Mouse (Mus musculus) T-helper 2 cell (primary cell): ENCODE data around the gene Ugt1a7c.

ENCODE experiments used
- in situ Hi-C: fragments of 300-600 bp; cut with MboI, MseI; formaldehyde crosslinking; loops from one replicate; pipeline ENCODE4 v1.15.1; 2025; ENCODE audit warnings: high pct_unique_total_duplicates

The Ugt1a7c gene

GRCm38 (mm10) chr1:88237311-88237710 lies 142.4 kb downstream of the Ugt1a7c start:
- in situ Hi-C loops: no loop called here

DNA sequence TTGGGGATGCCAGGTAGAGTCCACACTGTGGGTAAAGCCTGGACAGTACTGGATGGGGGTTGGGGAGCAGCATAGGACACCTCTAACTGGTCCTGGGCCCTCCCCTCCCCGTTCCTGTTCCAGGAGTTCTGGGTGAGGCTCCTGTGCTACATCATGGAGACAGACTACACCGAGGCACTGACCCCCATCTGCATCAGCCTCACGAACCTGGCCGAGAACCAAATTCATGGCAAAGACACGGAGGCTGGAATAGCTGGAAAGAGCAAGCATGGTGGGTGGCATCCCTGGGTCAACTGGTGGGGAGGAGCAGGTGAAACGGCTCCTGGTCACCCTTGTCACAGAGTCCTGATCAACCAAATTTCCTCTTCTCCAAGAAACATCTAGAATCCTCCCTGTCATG lies 143.9 kb downstream of the Ugt1a7c start:
- in situ Hi-C loops: no loop called here

DNA sequence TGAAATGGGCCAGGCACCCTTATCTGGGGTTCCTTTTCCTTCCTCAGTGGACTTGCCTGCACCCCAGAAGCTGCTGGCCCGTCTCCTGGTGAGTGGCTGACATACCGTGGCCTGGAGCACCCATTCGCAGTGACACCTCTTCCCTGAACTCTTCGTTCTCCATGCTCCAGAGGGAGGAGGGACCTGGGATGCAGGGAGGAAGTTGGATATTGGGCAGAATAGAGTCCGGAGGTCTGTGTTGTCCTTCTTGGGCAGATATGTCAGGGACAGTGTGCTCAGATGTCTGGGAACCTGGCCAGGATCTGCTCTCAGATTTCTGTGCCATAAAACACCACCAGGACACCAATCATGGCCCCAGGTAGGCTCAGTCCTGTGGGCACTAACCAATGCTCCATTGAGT lies 145.2 kb downstream of the Ugt1a7c start:
- in situ Hi-C loops: no loop called here

GRCm38 (mm10) chr1:88240579-88240978 lies 145.7 kb downstream of the Ugt1a7c start:
- in situ Hi-C loops: no loop called here

GRCm38 (mm10) chr1:88243861-88244260 lies 149.0 kb downstream of the Ugt1a7c start:
- in situ Hi-C loops: no loop called here

DNA sequence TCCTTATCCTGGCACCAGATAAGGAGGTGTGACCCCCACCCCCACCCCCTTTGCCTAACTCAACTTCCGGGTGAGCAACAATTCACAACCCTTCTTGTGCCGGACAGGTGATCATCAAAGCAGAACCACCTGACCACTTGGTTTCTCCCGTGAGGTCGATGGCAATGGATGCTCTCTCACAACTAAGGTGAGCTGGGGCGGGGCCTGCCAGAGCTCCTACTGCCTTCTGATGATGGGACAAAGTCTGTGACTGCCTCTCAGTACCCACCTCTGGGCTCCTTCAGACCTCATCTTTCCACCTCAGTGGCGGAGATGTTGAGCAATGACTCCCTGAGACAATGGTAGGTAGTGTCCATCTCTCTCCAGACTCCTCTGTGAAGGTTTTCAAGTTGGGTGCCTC lies 151.0 kb downstream of the Ugt1a7c start:
- in situ Hi-C loops: no loop called here

GRCm38 (mm10) chr1:88246386-88246785 lies 151.5 kb downstream of the Ugt1a7c start:
- in situ Hi-C loops: no loop called here

DNA sequence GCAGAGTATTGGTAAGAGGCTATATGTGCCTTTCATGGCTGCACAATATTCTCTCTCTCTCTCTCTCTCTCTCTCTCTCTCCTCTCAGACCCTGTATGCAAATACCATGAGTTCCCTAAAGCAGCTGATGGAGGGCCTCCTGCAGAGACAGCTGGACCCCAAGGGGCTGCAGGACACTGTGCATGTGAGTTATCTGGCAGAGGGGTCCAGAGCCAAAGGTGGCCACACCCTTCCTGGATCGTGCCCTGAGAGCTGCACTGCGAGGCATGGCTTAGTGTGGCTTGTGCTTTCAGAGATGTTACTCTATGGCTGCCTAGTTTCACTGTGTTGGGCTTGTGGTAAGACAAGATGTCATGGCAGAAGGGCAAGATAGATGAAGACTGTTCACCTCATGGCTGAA lies 152.8 kb downstream of the Ugt1a7c start:
- in situ Hi-C loops: no loop called here

DNA sequence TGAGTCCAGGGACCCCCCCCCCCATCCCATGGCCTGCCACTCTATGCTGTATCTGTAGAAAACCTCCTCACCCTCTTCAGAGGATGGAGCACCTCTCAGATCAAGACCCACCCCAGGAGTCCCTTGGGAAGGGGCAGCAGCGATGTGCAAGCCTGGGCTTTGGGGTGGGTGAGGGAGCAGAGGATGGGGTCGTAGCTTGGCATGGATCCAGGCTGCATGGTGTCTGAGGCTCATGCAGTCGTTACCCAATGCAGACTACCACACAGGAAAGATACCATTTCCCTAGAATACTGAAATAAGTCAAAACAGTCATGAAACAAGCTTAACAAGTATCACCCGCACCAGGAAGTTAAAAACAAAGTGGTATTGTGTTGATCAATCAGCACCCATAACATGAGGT lies 153.8 kb downstream of the Ugt1a7c start:
- in situ Hi-C loops: no loop called here

- in situ Hi-C loops: no loop called here
Observed at GRCm38 (mm10) chr1:88249596-88249995, 154.7 kb downstream of the Ugt1a7c start.

DNA sequence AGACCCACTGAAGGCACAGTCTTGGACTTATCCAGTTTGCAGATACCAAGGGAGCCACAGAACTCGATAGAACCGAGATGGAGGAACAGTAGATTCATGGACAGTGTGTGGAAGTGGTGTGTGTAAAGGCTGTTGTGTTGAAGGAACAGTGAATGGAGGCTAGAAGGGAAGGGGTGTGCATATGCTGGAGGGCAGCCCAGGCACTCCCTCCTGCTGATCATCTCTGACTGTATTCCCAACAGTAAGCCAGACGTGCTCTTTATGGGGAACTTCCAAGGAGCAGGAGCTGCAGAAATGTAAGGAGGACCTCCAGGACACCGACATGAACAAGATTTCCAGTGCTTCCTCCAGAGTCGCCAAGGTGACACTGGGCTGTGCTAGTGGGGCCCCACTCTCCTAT lies 155.2 kb downstream of the Ugt1a7c start:
- in situ Hi-C loops: no loop called here

DNA sequence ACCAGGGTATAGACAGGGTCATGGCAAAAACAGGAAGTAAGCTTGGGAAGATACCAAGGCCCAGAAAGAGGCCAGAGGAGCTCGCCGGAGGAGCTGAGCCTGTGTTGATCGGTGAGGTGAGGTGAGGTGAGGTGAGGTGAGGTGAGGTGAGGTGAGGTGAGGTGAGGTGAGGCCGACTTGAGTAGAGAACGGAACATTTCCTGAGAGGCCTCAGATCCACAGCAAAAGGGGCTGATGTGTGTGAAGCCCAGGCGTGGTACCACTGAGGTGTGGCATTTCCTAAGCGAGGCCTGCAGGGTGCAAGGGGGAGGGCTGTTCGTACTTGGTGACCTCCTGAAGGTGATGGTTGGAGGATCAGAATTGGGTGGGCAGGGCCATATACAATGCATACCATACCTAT lies 158.2 kb downstream of the Ugt1a7c start:
- in situ Hi-C loops: no loop called here

GRCm38 (mm10) chr1:88253540-88253939 lies 158.7 kb downstream of the Ugt1a7c start:
- in situ Hi-C loops: no loop called here

DNA sequence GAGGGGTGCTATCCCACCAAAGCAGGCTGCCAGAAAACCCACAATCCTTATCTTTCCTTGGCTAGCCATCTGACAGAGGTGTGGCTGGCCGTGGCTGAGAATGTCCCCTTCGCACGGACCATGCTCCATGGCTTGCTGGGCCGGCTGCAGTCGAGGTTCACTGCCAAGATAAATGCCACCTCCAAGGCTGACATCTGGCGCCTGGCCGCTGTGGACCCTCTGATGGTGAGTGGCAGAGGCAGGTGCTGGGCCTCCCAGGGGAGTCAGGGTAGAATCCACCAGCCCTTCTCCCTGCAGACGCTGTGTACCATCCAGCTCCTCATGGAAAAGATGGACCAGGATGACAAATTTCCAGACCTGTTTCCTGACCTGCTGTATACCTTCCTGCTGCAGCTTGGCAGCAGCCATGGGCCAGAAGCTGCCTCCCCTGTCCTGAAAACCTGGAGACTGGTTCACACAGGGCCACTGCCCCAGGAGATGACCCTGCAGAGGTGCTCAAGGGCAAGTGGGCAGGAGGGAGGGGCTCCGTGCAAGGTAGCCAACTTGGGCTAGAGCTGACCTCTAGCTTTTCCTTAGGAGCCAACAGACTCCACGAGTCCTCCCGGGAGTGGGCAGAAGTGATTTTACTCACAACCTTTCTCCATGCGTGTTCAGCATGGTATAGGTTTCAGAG lies 160.1 kb downstream of the Ugt1a7c start:
- in situ Hi-C loops: no loop called here

DNA sequence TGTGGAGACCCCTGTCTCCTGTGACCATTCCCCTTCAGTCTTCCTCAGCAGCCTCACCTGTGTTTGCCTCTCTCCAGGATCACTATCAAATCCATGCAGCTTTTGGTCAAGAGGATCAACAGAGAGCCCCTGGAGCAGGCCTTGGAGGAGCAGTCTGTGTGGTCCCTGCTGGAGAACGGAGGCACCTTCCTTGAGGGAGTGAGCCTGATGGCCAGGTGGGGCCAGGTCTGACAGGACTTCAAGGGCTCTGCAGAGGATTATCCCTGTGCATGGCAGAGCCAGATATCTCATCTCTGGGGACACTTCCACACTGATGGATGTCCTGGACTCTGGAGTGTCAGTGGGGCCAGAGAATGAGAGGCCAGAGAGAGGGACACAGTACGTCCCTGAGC lies 160.6 kb downstream of the Ugt1a7c start:
- in situ Hi-C loops: no loop called here

GRCm38 (mm10) chr1:88255989-88256754 lies 161.3 kb downstream of the Ugt1a7c start:
- in situ Hi-C loops: no loop called here

DNA sequence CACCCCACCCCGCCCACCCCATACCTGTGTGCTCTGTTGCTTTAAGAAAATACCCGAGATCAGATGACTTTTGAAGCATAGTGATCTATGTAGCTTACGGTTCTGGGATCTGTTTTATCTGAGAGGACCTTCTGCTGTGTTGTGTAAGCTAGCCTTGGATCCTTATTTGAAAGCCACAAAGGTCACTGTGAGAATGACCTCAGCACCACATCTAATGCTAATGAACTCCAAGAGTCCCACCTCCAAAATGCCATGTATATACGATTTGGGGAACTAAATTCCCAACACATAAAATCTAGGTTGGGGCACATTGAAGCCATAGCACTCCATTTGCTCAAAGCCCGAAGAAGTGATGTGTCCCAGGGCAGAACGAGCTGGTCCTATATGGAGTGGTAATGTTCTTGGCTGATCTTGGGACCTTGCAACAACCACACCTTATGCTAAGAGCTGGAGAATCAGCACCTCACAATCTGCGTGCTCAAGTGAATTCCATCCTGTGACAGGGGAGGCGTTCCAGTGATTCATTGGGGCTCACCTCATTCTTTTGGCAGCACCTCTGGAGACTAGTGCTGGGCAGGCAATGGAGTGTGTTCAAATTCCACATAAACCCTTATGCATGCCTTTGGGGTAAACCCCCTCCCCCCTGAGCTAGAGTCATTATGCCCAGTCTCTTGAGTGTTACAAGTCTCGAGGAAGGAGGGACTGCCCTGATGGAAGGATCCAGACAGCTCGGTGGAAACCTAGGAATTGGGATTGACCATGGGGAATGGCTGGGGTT lies 162.2 kb downstream of the Ugt1a7c start:
- in situ Hi-C loops: no loop called here

GRCm38 (mm10) chr1:88257681-88258080 lies 162.8 kb downstream of the Ugt1a7c start:
- in situ Hi-C loops: no loop called here

DNA sequence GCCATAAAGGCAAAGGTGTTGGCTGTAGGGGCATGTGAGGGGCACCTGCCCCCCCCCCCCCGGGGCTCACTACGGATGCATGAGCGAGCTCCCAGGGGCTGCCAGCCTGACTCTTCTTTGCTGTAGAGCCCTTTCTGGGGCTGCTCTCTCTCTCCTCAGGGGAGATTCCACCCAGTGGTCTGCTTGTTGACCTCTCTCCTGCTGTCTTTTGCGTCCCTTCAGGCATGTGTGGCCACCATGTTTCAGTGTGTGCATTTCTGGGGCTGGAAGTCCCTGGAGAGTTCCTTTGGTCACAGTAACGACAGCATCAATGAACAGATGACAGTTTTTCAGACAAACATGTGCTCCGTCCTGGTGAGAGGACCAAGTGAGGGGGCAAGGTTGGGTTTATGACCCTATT lies 163.5 kb downstream of the Ugt1a7c start:
- in situ Hi-C loops: no loop called here

GRCm38 (mm10) chr1:88258881-88259642 lies 164.2 kb downstream of the Ugt1a7c start:
- in situ Hi-C loops: no loop called here

DNA sequence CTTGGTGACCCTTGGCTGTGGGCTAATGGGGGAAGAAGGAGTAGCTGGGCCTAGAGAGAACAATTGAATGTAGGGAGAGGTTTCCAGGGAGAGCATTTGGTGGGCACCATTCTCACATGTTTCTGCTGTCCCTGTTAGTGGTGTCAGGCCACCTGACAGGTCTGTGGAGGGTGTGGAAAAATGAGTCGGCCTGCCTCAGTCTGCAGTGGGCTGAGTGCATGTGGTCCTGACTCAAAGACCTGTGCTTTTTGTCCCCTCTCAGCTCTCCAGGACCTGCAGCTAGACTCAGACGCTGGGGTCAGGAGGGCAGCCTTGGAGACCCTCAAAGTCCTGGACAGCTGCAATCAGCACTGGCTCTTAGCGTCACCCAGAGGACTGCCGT lies 164.8 kb downstream of the Ugt1a7c start:
- in situ Hi-C loops: loop anchor here (10.0 kb wide), 1 partner anchor 705 kb away; no protein-coding TSS in a partner anchor

- in situ Hi-C loops: loop anchor here (10.0 kb wide), 1 partner anchor 705 kb away; no protein-coding TSS in a partner anchor
Observed at GRCm38 (mm10) chr1:88260114-88260513, 165.3 kb downstream of the Ugt1a7c start.
